ENCODE assay signal across 11 mouse cellular contexts in the genomic region with DNA sequence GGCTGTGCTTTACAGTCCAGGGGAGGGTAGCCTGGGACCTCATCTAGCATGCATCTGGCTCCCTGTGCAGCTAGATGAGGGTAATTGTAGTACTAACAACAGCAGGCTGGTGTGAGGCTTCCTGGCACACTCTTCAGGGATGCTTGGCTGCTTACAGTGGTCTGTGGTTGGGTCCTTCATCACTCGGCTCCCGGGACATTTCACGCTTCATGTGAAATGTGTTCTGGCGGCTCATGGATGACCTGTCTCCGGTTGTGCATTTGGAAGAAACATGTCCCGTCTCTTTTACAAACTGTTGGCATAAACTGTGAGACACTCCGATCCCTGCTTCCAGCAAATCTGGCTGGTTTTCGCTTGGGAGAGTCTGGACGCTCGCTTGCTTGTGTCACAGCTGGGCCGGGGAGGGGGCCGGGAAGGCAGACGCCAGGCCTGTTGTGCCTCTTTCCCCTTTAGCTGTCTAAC.
DNase-seq lines count a peak whose midpoint lies in the region; ATAC-seq and TF ChIP-seq lines count a peak whose summit lies in the region.
"Had no signal": no experiment of that assay in that cellular context is flagged by ENCODE, and none has a peak within 500 bp of the region (broad histone marks: within the 10 kb centered on the region; RNA-seq: fewer than 3 reads in every experiment).

No protein-coding gene starts in this region.

- 29% methylated on average over 13 of the region's 13 CpGs for WGBS in embryonic facial prominence, embryonic 13.5 days
- WGBS in midbrain, embryonic 14.5 days: 42% methylated on average over 13 of the region's 13 CpGs
- WGBS in heart, adult 2 months: 84% methylated on average over 13 of the region's 13 CpGs

- no peak for DNase-seq in layer of hippocampus, adult 2 months (ENCODE audit: low spot score in 2 of 2)
- DNase-seq in layer of hippocampus, adult 11-12 months (ENCODE audit: low spot score): no peak
- DNase-seq in gastrocnemius, postnatal 25 days: peak; percentile 27
- DNase-seq in midbrain, embryonic 14.5 days: peak; percentile 46
- DNase-seq in natural killer cell, adult 2 months (ENCODE audit: low spot score in 2 of 2): no peak
- no peak for DNase-seq in heart, adult 2 months
- DNase-seq: adrenal gland, postnatal 36 days; right cerebral cortex, postnatal 14 days; thymus, postnatal 4 days had no signal

- H3K9me3 ChIP-seq in embryonic facial prominence, embryonic 13.5 days: peaks cover 5% of the 10 kb centered on the region; the same call in 1 of the 2 replicates
- H3K9me3 ChIP-seq in midbrain, embryonic 14.5 days (ENCODE audit: control insufficient read depth, low read length): no peaks in the 10 kb centered on the region

- H3K4me3 ChIP-seq in layer of hippocampus, adult 2 months: no peak overlapping the region
- no peak overlapping the region for H3K4me3 ChIP-seq in embryonic facial prominence, embryonic 13.5 days
- H3K4me3 ChIP-seq in midbrain, embryonic 14.5 days (replicated peaks; ENCODE audit: low read depth, low read length): no peak overlapping the region
- no peak overlapping the region for H3K4me3 ChIP-seq in heart, adult 2 months
- H3K4me3 ChIP-seq: megakaryocyte, embryonic 14.5 days had no signal

- H3K27ac ChIP-seq in layer of hippocampus, adult 2 months: peak overlapping the region; percentile 72
- H3K27ac ChIP-seq in embryonic facial prominence, embryonic 13.5 days: peak overlapping the region; percentile 39
- peak overlapping the region; percentile 41; the same call in 1 of the 2 replicates for H3K27ac ChIP-seq in midbrain, embryonic 14.5 days (replicated peaks; ENCODE audit: low read depth, low read length)
- no peak overlapping the region for H3K27ac ChIP-seq in heart, adult 2 months

- no peaks in the 10 kb centered on the region for H3K79me2 ChIP-seq in heart, adult 2 months (replicated peaks; ENCODE audit: control insufficient read depth, insufficient read depth, low read length)

- H3K4me1 ChIP-seq in embryonic facial prominence, embryonic 13.5 days: peaks cover 34% of the 10 kb centered on the region
- peaks cover 17% of the 10 kb centered on the region; the same call in 1 of the 2 replicates for H3K4me1 ChIP-seq in midbrain, embryonic 14.5 days (ENCODE audit: control insufficient read depth, insufficient read depth, low read length)
- peaks cover 3% of the 10 kb centered on the region for H3K4me1 ChIP-seq in heart, adult 2 months (ENCODE audit: control insufficient read depth, insufficient read depth, low read length)
- H3K4me1 ChIP-seq: megakaryocyte, embryonic 14.5 days had no signal

- no peak for TF ChIP-seq EP300 in heart, adult 2 months (IDR thresholded peaks at IDR 0.05; ENCODE audit: insufficient read depth, low read depth, low read length)

- H3K9ac ChIP-seq in embryonic facial prominence, embryonic 13.5 days: no peak overlapping the region
- H3K9ac ChIP-seq in midbrain, embryonic 14.5 days (replicated peaks; ENCODE audit: low read length): no peak overlapping the region
- no peak overlapping the region for H3K9ac ChIP-seq in heart, adult 2 months (ENCODE audit: low read depth, low read length)

- H3K36me3 ChIP-seq in embryonic facial prominence, embryonic 13.5 days: no peaks in the 10 kb centered on the region
- no peaks in the 10 kb centered on the region for H3K36me3 ChIP-seq in midbrain, embryonic 14.5 days (ENCODE audit: control insufficient read depth, insufficient read depth, low read length)
- H3K36me3 ChIP-seq in heart, adult 2 months (ENCODE audit: control insufficient read depth, insufficient read depth, low read length): no peaks in the 10 kb centered on the region

- peaks cover 16% of the 10 kb centered on the region for H3K27me3 ChIP-seq in embryonic facial prominence, embryonic 13.5 days
- H3K27me3 ChIP-seq in midbrain, embryonic 14.5 days (ENCODE audit: control insufficient read depth, insufficient read depth, low read length): no peaks in the 10 kb centered on the region
- no peaks in the 10 kb centered on the region for H3K27me3 ChIP-seq in heart, adult 2 months (ENCODE audit: control insufficient read depth, insufficient read depth, low read length)

- intact Hi-C loops in heart, adult 2 months (cut with DNase I): no loop called here

- no peak for TF ChIP-seq POLR2A in heart, adult 2 months (IDR thresholded peaks at IDR 0.05; ENCODE audit: insufficient read depth, low read depth, low read length)

- peak; percentile 48; the same call in 1 of the 2 replicates for ATAC-seq in embryonic facial prominence, embryonic 13.5 days (ENCODE audit: insufficient number of reproducible peaks, insufficient read depth, low FRiP score, low TSS enrichment, low read depth)
- 0 out of 2 replicates have a peak, but pooled peaks have one; percentile 24 for ATAC-seq in midbrain, embryonic 14.5 days (ENCODE audit: low FRiP score, low TSS enrichment)

- peak overlapping the region; percentile 11; the same call in 1 of the 2 replicates for H3K4me2 ChIP-seq in embryonic facial prominence, embryonic 13.5 days
- H3K4me2 ChIP-seq in midbrain, embryonic 14.5 days (ENCODE audit: low read length): no peak overlapping the region

- no peak for TF ChIP-seq CTCF in layer of hippocampus, adult 2 months (conservative IDR thresholded peaks at IDR 0.05)
- no peak for TF ChIP-seq CTCF in heart, adult 2 months (IDR thresholded peaks at IDR 0.05)

Comparison
In these comparisons a context has a peak if more than half of its experiments do, and no peak if none do; other contexts are left out.
1. DNase-seq: peak in gastrocnemius, postnatal 25 days (single experiment) and midbrain, embryonic 14.5 days (single experiment); none in layer of hippocampus, adult 2 months (0 of 2), layer of hippocampus, adult 11-12 months (single experiment), natural killer cell, adult 2 months (0 of 2) and heart, adult 2 months (0 of 2).